Mouse (Mus musculus) erythroblast, embryonic 14.5 days (primary cell): Measurements from ENCODE around the gene Bcl10. TPM values are rescaled to one million over a fixed set of nuclear protein-coding genes. Genes with fewer than 3 reads are reported as not detected.

Source experiments
- H3K27me3 ChIP-seq: 2 replicates; pipeline ENCODE4 v1.6.1; 2012; ENCODE audit warnings: inconsistent platforms; ENCODE audit not compliant: control insufficient read depth
- H3K36me3 ChIP-seq: 2 replicates; pipeline ENCODE4 v1.6.1; 2012; ENCODE audit warnings: mild to moderate bottlenecking, inconsistent platforms; ENCODE audit not compliant: control insufficient read depth
- H3K4me1 ChIP-seq: 2 replicates; pipeline ENCODE4 v1.6.1; 2012; ENCODE audit warnings: inconsistent platforms; ENCODE audit not compliant: control insufficient read depth
- H3K4me3 ChIP-seq: replicated peaks from 2 replicates; pipeline ENCODE3; 2012; ENCODE audit warnings: moderate library complexity, mild to moderate bottlenecking, inconsistent platforms
- H3K9me3 ChIP-seq: 2 replicates; pipeline ENCODE4 v1.6.1; 2012; ENCODE audit warnings: low read length, inconsistent platforms, mixed read lengths; ENCODE audit not compliant: control insufficient read depth
- GATA1 ChIP-seq: IDR thresholded peaks from 2 replicates; pipeline ENCODE4 v1.6.1; 2012; ENCODE audit warnings: low read length, inconsistent platforms, mixed read lengths
- TAL1 ChIP-seq: IDR thresholded peaks from 3 replicates; pipeline ENCODE4 v1.6.1; 2012; ENCODE audit warnings: low read length, inconsistent platforms, mixed read lengths
- polyA plus RNA-seq: library from polyadenylated mRNA; stranded (reverse); fragments of >175 nt; gene quantifications from 2 replicates; pipeline ENCODE4 v1.2.3, GENCODE M21; 2012

Gene Bcl10
- polyA plus RNA-seq, 1 experiment = 1.2 TPM

DNA sequence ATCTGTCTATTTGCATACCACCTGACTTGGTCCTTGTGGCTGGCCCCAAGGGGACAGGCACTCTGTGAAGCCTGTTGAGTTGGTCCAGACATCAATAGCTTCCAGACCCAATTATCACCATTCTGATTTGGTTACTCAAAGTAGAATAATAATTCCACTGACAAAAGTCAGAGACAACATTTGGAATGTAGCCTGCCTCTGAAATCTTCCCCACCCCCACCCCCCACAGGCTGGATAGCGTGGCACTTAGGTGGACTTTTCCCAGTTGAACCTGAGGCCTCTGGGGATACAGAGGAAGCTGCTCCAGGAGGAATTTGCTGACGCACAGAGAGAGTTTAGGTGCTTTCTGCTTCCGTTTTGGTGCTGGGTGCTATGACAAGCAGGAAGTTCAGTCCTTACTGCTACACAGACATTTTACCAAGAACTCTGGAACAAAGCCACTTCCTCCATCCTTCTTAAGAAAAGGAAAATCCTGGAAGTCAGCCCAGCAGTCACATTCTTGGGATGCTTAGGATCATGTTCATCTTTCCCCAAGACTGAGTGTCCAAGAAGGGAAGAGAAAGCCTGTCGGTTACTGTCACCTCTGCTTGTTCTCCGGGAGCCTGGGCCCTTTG lies 36.6 kb upstream of the Bcl10 start:
- Histone ChIP-seq H3K27me3 (no peaks in the 10 kb centered on the region), H3K9me3 (no peaks in the 10 kb centered on the region; the same call in 1 of the 2 replicates), H3K36me3 (no peaks in the 10 kb centered on the region; the same call in 1 of the 2 replicates), H3K4me3 (no peak overlapping the region), H3K4me1 (no peaks in the 10 kb centered on the region)
- TF ChIP-seq GATA1 (no peak), TAL1 (no peak)

DNA sequence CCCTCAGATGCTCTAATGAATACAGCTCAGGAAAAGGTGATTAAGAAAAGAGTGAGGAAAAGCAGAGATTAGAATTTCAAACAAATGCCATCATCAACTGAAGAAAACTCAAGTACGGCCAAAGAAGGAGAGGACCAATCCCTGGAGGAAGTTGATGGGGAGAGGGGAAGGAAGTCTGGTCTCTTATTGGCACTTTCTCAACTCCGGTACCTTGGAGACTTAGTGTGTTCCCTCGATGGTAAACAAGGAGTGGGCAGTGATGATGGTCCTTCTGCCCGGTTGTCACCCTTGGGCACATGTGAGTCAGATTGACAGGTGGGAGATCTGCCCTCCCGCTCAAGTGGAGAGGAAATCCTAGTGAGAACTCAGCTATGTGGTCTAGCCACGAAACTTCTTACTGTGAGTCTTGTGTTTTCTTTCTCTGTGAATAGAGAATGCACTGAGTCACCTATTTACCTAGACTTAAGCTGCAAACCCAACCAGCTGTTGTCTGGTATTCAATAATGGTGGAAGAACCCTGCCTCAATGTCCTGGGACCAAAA lies 35.1 kb upstream of the Bcl10 start:
- no peaks in the 10 kb centered on the region for H3K27me3 ChIP-seq

DNA sequence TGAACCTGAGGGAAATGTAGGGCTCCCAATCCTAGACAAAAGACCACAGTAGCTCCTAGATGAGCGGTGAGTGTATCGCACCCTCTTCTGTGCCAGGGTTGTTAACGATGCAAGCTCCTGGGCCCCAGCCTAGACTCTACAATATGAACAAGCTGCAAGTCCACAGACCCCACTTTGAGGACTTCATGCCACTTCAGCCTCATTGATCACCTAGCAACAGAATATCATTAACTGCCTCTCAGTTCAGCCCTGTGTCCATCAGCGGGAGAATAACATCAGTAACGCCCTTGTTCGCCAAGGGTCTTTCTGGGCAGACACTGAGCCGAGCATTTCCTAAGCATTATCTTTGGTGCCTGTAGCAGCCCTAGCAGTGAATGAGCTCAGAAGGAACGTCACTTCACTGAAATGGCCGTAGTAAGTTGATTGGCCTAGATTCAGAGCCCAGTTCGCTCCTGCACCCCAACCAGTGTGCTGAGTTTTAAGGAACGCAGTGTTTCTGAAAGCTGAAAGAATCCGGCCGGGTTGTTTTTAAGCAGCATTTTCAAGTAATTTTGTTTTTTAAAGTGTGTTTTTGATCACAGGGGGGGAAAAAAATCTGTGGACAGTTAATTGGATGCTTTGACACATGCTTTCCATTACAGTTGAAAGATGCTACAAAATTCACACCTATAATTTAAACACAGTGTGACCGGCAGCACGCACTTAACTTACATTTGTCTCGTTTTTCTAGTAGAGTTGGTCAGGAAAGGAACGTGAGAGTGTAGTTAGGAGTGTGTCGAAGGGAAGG lies 32.1 kb upstream of the Bcl10 start:
- no peaks in the 10 kb centered on the region for H3K4me1 ChIP-seq
- no peaks in the 10 kb centered on the region for H3K9me3 ChIP-seq
- no peaks in the 10 kb centered on the region for H3K27me3 ChIP-seq
- TF ChIP-seq TAL1 = no peak
- TF ChIP-seq GATA1 = no peak
- H3K36me3 ChIP-seq = no peaks in the 10 kb centered on the region; the same call in 1 of the 2 replicates
- H3K4me3 ChIP-seq = no peak overlapping the region

More for the DNA sequence above, 35.1 kb upstream of the Bcl10 start:
- no peak for TF ChIP-seq GATA1
- TF ChIP-seq TAL1 = no peak
- no peaks in the 10 kb centered on the region; the same call in 1 of the 2 replicates for H3K36me3 ChIP-seq
- H3K9me3 ChIP-seq = no peaks in the 10 kb centered on the region; the same call in 1 of the 2 replicates
- no peaks in the 10 kb centered on the region for H3K4me1 ChIP-seq
- H3K4me3 ChIP-seq = no peak overlapping the region

DNA sequence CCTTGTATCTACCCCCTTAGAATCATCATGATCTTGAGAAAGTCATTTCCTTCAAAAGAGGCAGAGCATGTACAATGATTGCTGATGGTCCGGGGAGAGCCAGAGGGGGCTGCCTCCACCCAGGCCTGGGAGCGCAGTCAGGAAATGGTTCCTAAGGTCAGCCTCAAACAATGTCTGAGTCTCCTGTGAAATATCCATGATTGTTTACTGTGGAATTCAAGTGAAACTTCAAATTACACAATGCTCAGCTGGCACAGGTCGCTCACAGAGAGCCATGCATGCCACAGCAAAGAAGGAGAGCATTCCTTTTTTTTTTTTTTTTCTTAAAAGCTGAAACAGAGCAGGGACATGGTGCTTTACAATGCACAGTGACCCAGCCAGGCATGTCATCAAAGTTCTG lies 30.2 kb upstream of the Bcl10 start:
- Histone ChIP-seq H3K4me1 (no peaks in the 10 kb centered on the region), H3K4me3 (no peak overlapping the region)
- TF ChIP-seq GATA1 (no peak), TAL1 (no peak)

DNA sequence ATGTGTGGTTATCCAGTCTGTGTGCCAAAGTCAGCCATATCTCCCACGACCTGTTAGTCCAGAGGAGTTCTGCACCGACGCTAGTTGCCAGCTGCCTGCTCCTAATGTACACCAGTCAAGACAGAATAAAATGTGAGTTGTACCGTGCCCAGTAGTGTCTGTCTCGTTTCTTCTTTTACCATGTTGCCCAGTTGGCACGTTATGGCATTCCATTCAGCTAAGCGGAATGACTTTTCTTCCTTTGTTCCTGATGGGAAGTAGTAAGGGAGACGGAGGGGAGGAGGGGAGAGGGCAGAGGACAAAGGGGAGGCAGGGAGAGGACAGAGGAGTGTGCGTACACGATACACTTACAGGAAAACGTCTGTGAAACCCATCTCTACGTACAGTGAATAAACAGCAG lies 28.5 kb upstream of the Bcl10 start:
- Histone ChIP-seq H3K9me3 (no peaks in the 10 kb centered on the region), H3K4me1 (no peaks in the 10 kb centered on the region), H3K36me3 (no peaks in the 10 kb centered on the region; the same call in 1 of the 2 replicates), H3K27me3 (no peaks in the 10 kb centered on the region), H3K4me3 (no peak overlapping the region)
- TF ChIP-seq TAL1 = no peak

More for the DNA sequence above, 30.2 kb upstream of the Bcl10 start:
- Histone ChIP-seq H3K9me3 (no peaks in the 10 kb centered on the region), H3K27me3 (no peaks in the 10 kb centered on the region), H3K36me3 (no peaks in the 10 kb centered on the region; the same call in 1 of the 2 replicates)

DNA sequence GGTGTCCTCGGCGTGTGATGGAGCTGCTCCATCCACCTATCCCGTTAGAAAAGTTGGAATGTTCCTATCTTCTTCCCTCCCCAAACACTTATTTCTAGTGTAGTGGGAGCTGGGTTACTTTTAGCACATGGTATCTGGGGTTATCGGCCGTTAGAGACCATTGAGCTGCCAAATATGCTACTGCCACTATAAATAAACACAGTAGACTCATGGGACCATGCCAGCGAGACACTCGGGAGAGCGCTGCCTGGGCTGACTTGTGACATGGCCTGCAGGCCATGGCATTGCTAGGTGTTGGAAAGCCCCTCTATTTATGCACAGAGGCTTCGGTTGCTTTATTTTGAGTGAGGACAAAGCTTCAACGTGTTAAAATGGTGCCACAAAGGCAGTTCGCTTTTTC lies 24.9 kb upstream of the Bcl10 start:
- Histone ChIP-seq H3K4me1 (no peaks in the 10 kb centered on the region), H3K36me3 (no peaks in the 10 kb centered on the region; the same call in 1 of the 2 replicates)
- TF ChIP-seq GATA1 = no peak
- TF ChIP-seq TAL1 = no peak

DNA sequence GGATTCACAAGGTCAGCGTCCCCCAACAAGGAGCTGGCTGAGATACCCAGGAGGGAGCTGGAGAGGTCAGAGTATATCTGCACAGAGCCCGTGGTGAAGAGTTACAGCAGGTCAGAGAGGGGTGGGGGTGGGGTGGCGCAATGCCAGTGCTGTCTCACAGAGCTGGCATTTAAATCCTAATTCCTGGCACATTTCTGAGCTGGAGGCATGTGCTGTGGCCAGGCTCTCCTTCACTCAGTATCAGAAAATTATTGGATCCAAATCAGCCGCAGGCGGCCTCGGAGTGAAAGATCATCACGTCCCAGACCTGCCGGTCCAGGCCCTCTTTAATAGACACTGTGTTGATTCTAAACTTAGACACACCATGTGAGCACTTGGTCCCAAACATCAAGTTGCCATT lies 22.8 kb upstream of the Bcl10 start:
- H3K4me1 ChIP-seq = no peaks in the 10 kb centered on the region
- TF ChIP-seq GATA1 = no peak
- no peak for TF ChIP-seq TAL1
- H3K36me3 ChIP-seq = no peaks in the 10 kb centered on the region; the same call in 1 of the 2 replicates

More for the DNA sequence above, 24.9 kb upstream of the Bcl10 start:
- Histone ChIP-seq H3K4me3 (no peak overlapping the region), H3K9me3 (no peaks in the 10 kb centered on the region), H3K27me3 (no peaks in the 10 kb centered on the region)

DNA sequence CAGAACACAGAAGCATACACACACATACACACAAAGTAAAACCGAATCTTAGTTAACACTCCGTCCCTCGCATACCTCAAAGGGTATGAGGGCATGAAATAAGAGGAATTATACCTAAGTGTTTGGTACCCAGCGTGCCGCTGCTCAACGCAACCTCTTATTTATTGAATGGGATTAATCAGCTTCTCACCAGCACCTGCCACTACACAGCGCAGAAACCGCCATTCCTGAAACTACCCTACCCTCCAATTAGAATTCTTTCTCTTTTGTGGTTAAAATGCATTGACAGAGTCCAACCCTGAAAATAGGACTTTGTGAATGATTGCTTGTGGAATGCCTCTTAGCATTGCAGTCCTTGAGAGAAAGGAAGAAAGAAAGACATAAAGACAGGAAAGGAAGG lies 19.1 kb upstream of the Bcl10 start:
- Histone ChIP-seq H3K4me1 (no peaks in the 10 kb centered on the region), H3K27me3 (no peaks in the 10 kb centered on the region), H3K4me3 (no peak overlapping the region), H3K36me3 (no peaks in the 10 kb centered on the region), H3K9me3 (no peaks in the 10 kb centered on the region)
- TF ChIP-seq TAL1 (no peak), GATA1 (no peak)

More for the DNA sequence above, 22.8 kb upstream of the Bcl10 start:
- no peaks in the 10 kb centered on the region for H3K27me3 ChIP-seq
- H3K9me3 ChIP-seq = no peaks in the 10 kb centered on the region
- H3K4me3 ChIP-seq = no peak overlapping the region
